Comparison of ENCODE assay signal across 34 mouse cellular contexts in genomic region chr1:130112580-130113314, GRCm38 (mm10).
DNase-seq lines count a peak whose midpoint lies in the region; ATAC-seq and TF ChIP-seq lines count a peak whose summit lies in the region.
"Had no signal": no experiment of that assay in that cellular context is flagged by ENCODE, and none has a peak within 500 bp of the region (broad histone marks: within the 10 kb centered on the region; RNA-seq: fewer than 3 reads in every experiment).

No protein-coding gene starts in this region.

- H3K27me3 ChIP-seq in liver, embryonic 14.5 days (ENCODE audit: control insufficient read depth, insufficient read depth, low read length) = no peaks in the 10 kb centered on the region
- no peaks in the 10 kb centered on the region for H3K27me3 ChIP-seq in intestine, postnatal 0 days (replicated peaks; ENCODE audit: control insufficient read depth, insufficient read depth, low read length)
- H3K27me3 ChIP-seq in hindbrain, postnatal 0 days (ENCODE audit: insufficient read depth, low read length) = no peaks in the 10 kb centered on the region
- H3K27me3 ChIP-seq: embryonic facial prominence, embryonic 12.5 days; heart, embryonic 13.5 days; intestine, embryonic 15.5 days; limb, embryonic 12.5 days; midbrain, embryonic 15.5 days; neural tube, embryonic 12.5 days had no signal

- TF ChIP-seq EP300 in liver, embryonic 14.5 days (IDR thresholded peaks at IDR 0.05; ENCODE audit: low read depth) = peak; percentile 90

- no peaks in the 10 kb centered on the region for H3K36me3 ChIP-seq in liver, embryonic 14.5 days (replicated peaks; ENCODE audit: control insufficient read depth, insufficient read depth, low read depth)
- H3K36me3 ChIP-seq in intestine, postnatal 0 days (ENCODE audit: control insufficient read depth, insufficient read depth) = no peaks in the 10 kb centered on the region
- H3K36me3 ChIP-seq in hindbrain, postnatal 0 days (ENCODE audit: insufficient read depth, low read length) = no peaks in the 10 kb centered on the region
- H3K36me3 ChIP-seq: embryonic facial prominence, embryonic 12.5 days; heart, embryonic 13.5 days; intestine, embryonic 15.5 days; limb, embryonic 12.5 days; midbrain, embryonic 10.5 days; midbrain, embryonic 15.5 days; neural tube, embryonic 12.5 days had no signal

- peak overlapping the region; percentile 8 for H3K4me2 ChIP-seq in liver, embryonic 14.5 days (ENCODE audit: low read depth)
- no peak overlapping the region for H3K4me2 ChIP-seq in intestine, postnatal 0 days (replicated peaks; ENCODE audit: low read depth)
- H3K4me2 ChIP-seq in hindbrain, postnatal 0 days (ENCODE audit: low read depth, low read length) = no peak overlapping the region
- H3K4me2 ChIP-seq: embryonic facial prominence, embryonic 12.5 days; heart, embryonic 13.5 days; intestine, embryonic 15.5 days; limb, embryonic 12.5 days; midbrain, embryonic 15.5 days; neural tube, embryonic 12.5 days had no signal

- 7% methylated on average over 1 of the region's 1 CpGs for WGBS in liver, embryonic 14.5 days (ENCODE audit: insufficient replicate concordance)
- WGBS in intestine, postnatal 0 days = 77% methylated on average over 1 of the region's 1 CpGs
- 71% methylated on average over 1 of the region's 1 CpGs for WGBS in hindbrain, postnatal 0 days

- no peak overlapping the region for H3K4me3 ChIP-seq in liver, embryonic 14.5 days (ENCODE audit: insufficient read depth in 1 of 2, low read depth in 2 of 2, low read length in 2 of 2)
- H3K4me3 ChIP-seq in intestine, postnatal 0 days (ENCODE audit: low read depth, low read length) = no peak overlapping the region
- no peak overlapping the region for H3K4me3 ChIP-seq in hindbrain, postnatal 0 days (ENCODE audit: low read length)
- H3K4me3 ChIP-seq: embryonic facial prominence, embryonic 12.5 days; gastrocnemius, adult 2 months; heart, adult 2 months; heart, embryonic 13.5 days; intestine, embryonic 15.5 days; limb, embryonic 12.5 days; midbrain, embryonic 10.5 days; midbrain, embryonic 15.5 days; neural tube, embryonic 12.5 days had no signal

- no peaks in the 10 kb centered on the region for H3K9me3 ChIP-seq in liver, embryonic 14.5 days (ENCODE audit: control insufficient read depth, low read length)
- no peaks in the 10 kb centered on the region for H3K9me3 ChIP-seq in intestine, postnatal 0 days (ENCODE audit: control insufficient read depth)
- no peaks in the 10 kb centered on the region for H3K9me3 ChIP-seq in hindbrain, postnatal 0 days (ENCODE audit: low read length)
- H3K9me3 ChIP-seq: embryonic facial prominence, embryonic 12.5 days; heart, embryonic 13.5 days; intestine, embryonic 15.5 days; limb, embryonic 12.5 days; midbrain, embryonic 10.5 days; midbrain, embryonic 15.5 days; neural tube, embryonic 12.5 days had no signal

- no peak for TF ChIP-seq CTCF in liver, embryonic 14.5 days (IDR thresholded peaks at IDR 0.05; ENCODE audit: low read depth)
- TF ChIP-seq CTCF in intestine, postnatal 0 days (IDR thresholded peaks at IDR 0.05; ENCODE audit: low read depth) = no peak
- no peak for TF ChIP-seq CTCF in hindbrain, postnatal 0 days (IDR thresholded peaks at IDR 0.05; ENCODE audit: low read depth)

- H3K9ac ChIP-seq in liver, embryonic 14.5 days (replicated peaks) = no peak overlapping the region
- H3K9ac ChIP-seq in intestine, postnatal 0 days (ENCODE audit: low read depth, low read length) = no peak overlapping the region
- no peak overlapping the region for H3K9ac ChIP-seq in hindbrain, postnatal 0 days (replicated peaks; ENCODE audit: low read length)
- H3K9ac ChIP-seq: embryonic facial prominence, embryonic 12.5 days; heart, embryonic 13.5 days; intestine, embryonic 15.5 days; limb, embryonic 12.5 days; midbrain, embryonic 15.5 days; neural tube, embryonic 12.5 days had no signal

- DNase-seq in c-Kit-positive CD71-negative TER-119-negative erythroid progenitor cells, embryonic 14.5 days (ENCODE audit: low read depth) = peak; percentile 8
- peak; percentile 41 to 64 (median 58) for DNase-seq in liver, embryonic 14.5 days (ENCODE audit: low read depth in 3 of 3, low spot score in 3 of 3)
- DNase-seq in right cerebral cortex, postnatal 14 days = no peak
- DNase-seq in hindbrain, postnatal 0 days (ENCODE audit: low spot score) = no peak
- DNase-seq in layer of hippocampus, postnatal 14 days (ENCODE audit: low spot score in 2 of 2) = no peak
- DNase-seq: adrenal gland, adult 8-10 months; cerebellum, adult 2 months; cerebellum, postnatal 14 days; gastrocnemius, adult 2 months; heart, adult 2 months; heart, postnatal 10 days; kidney, adult 8-10 months; kidney, postnatal 10 days; lung, adult 18-20 months; lung, postnatal 4 days; right cerebral cortex, adult 18-20 months; right cerebral cortex, postnatal 4 days; thymus, adult 18-20 months; thymus, postnatal 36 days had no signal

- peak; percentile 83 for ATAC-seq in erythroid progenitor cell, adult 5-6 weeks (replicated peaks; ENCODE audit: low FRiP score, poor library complexity, severe bottlenecking)
- ATAC-seq in liver, embryonic 14.5 days (ENCODE audit: insufficient read depth) = peak; percentile 98
- peak; percentile 99 for ATAC-seq in megakaryocyte progenitor cell, adult 5-6 weeks (replicated peaks; ENCODE audit: poor library complexity)
- no peak for ATAC-seq in intestine, postnatal 0 days
- no peak for ATAC-seq in hindbrain, postnatal 0 days
- ATAC-seq: CD4-positive, CD25-positive, alpha-beta regulatory T cell, adult 4 months; forebrain, embryonic 16.5 days; hindbrain, embryonic 16.5 days; intestine, embryonic 15.5 days; lung, postnatal 0 days; midbrain, embryonic 15.5 days had no signal

- peak overlapping the region; percentile 37; the same call in 1 of the 2 replicates for H3K27ac ChIP-seq in liver, embryonic 14.5 days
- no peak overlapping the region for H3K27ac ChIP-seq in intestine, postnatal 0 days (ENCODE audit: low read depth, low read length)
- H3K27ac ChIP-seq in hindbrain, postnatal 0 days = no peak overlapping the region
- H3K27ac ChIP-seq: embryonic facial prominence, embryonic 12.5 days; gastrocnemius, adult 2 months; heart, adult 2 months; heart, embryonic 13.5 days; intestine, embryonic 15.5 days; limb, embryonic 12.5 days; midbrain, embryonic 10.5 days; midbrain, embryonic 15.5 days; neural tube, embryonic 12.5 days; stomach, postnatal 0 days had no signal

- peaks cover 12 to 17% of the 10 kb centered on the region in 2 experiments for H3K4me1 ChIP-seq in liver, embryonic 14.5 days (replicated peaks; ENCODE audit: control insufficient read depth in 2 of 2, insufficient read depth in 2 of 2, low read length in 1 of 2)
- no peaks in the 10 kb centered on the region for H3K4me1 ChIP-seq in intestine, postnatal 0 days (replicated peaks; ENCODE audit: control insufficient read depth, insufficient read depth, low read length)
- no peaks in the 10 kb centered on the region for H3K4me1 ChIP-seq in hindbrain, postnatal 0 days (ENCODE audit: insufficient read depth, low read length)
- H3K4me1 ChIP-seq: embryonic facial prominence, embryonic 12.5 days; intestine, embryonic 15.5 days; limb, embryonic 12.5 days; midbrain, embryonic 10.5 days; midbrain, embryonic 15.5 days; neural tube, embryonic 12.5 days had no signal

Comparison
In these comparisons a context has a peak if more than half of its experiments do, and no peak if none do; other contexts are left out.
1. DNase-seq: peak in c-Kit-positive CD71-negative TER-119-negative erythroid progenitor cells, embryonic 14.5 days (single experiment) and liver, embryonic 14.5 days (3 of 3); none in right cerebral cortex, postnatal 14 days (single experiment), hindbrain, postnatal 0 days (single experiment) and layer of hippocampus, postnatal 14 days (0 of 2).
2. ATAC-seq: peak in erythroid progenitor cell, adult 5-6 weeks (single experiment), liver, embryonic 14.5 days (single experiment) and megakaryocyte progenitor cell, adult 5-6 weeks (single experiment); none in intestine, postnatal 0 days (single experiment) and hindbrain, postnatal 0 days (single experiment).